Mouse (Mus musculus) bone marrow macrophage, adult 2 months (primary cell): ENCODE data around the gene Fez2. TPM values are rescaled to one million over a fixed set of nuclear protein-coding genes. Genes with fewer than 3 reads are reported as not detected.

Source experiments
- H3K27ac ChIP-seq: 2 replicates; pipeline ENCODE4 v1.5.1; 2012; ENCODE audit warnings: low read depth, low read length; ENCODE audit not compliant: insufficient read depth
- H3K4me1 ChIP-seq: 2 replicates; pipeline ENCODE4 v1.6.1; 2012; ENCODE audit warnings: low read length; ENCODE audit not compliant: control insufficient read depth, insufficient read depth
- H3K4me3 ChIP-seq: 2 replicates; pipeline ENCODE4 v1.5.1; 2012; ENCODE audit warnings: mild to moderate bottlenecking, low read length, moderate library complexity; ENCODE audit not compliant: insufficient read depth
- CTCF ChIP-seq: IDR thresholded peaks from 2 replicates; pipeline ENCODE4 v1.5.1; 2012; ENCODE audit warnings: low read depth, mild to moderate bottlenecking, low read length, moderate library complexity
- POLR2A ChIP-seq: IDR thresholded peaks from 2 replicates; pipeline ENCODE4 v1.6.1; 2012; ENCODE audit warnings: mild to moderate bottlenecking, low read depth, low read length, borderline replicate concordance
- polyA plus RNA-seq: library from polyadenylated mRNA; stranded (reverse); fragments of >200 nt; gene quantifications from 2 replicates; pipeline ENCODE4 v1.2.4, GENCODE M21; 2012; ENCODE audit not compliant: missing spikeins, insufficient read depth, insufficient read length

Gene Fez2
- polyA plus RNA-seq = 45.4 and 49.2 TPM in 2 replicates

- Histone ChIP-seq H3K4me3 (peak within 1 kb of the TSS; percentile 86), H3K27ac (peak within 1 kb of the TSS; percentile 85), H3K4me1 (peaks cover 14% of the 10 kb centered on the region)
- no peak for TF ChIP-seq POLR2A
- TF ChIP-seq CTCF = no peak
These were observed at the start of gene Fez2 for GRCm38 (mm10) chr17:78417381-78418281. Fez2 (minus strand) TSS chr17:78418152.

DNA sequence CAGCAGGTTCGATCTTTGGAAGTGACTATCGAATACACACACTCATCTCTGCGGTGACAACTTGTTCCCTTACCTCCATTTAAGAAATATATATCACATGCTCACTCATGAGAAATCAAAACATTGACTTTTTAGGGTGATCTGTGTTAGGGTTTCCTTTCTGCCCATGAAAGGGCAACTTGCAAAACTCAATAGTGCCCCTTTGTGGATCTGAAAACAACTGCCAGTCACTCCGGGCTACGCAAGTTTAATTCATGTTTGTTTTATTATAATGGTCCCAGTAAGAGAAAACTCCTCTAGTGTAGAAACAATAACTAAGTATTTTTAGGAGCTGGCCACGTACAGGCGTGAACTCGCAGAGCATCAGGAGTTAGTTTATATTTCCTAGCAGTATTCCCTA is 47.5 kb upstream of the Fez2 start:
- no peak for TF ChIP-seq CTCF
- no peak for TF ChIP-seq POLR2A
- H3K4me1 ChIP-seq = no peaks in the 10 kb centered on the region
- H3K27ac ChIP-seq = no peak overlapping the region
- no peak overlapping the region for H3K4me3 ChIP-seq

GRCm38 (mm10) chr17:78465071-78465470 is 47.1 kb upstream of the Fez2 start:
- no peak overlapping the region for H3K27ac ChIP-seq
- TF ChIP-seq POLR2A = no peak
- no peak for TF ChIP-seq CTCF

GRCm38 (mm10) chr17:78460140-78460539 is 42.2 kb upstream of the Fez2 start:
- Histone ChIP-seq H3K27ac (no peak overlapping the region), H3K4me1 (no peaks in the 10 kb centered on the region), H3K4me3 (no peak overlapping the region)
- TF ChIP-seq CTCF (no peak), POLR2A (no peak)

More at GRCm38 (mm10) chr17:78465071-78465470, 47.1 kb upstream of the Fez2 start:
- Histone ChIP-seq H3K4me3 (no peak overlapping the region), H3K4me1 (no peaks in the 10 kb centered on the region)

GRCm38 (mm10) chr17:78455556-78455955 is 37.6 kb upstream of the Fez2 start:
- Histone ChIP-seq H3K27ac (no peak overlapping the region), H3K4me3 (no peak overlapping the region), H3K4me1 (peaks cover 7% of the 10 kb centered on the region)
- no peak for TF ChIP-seq POLR2A
- TF ChIP-seq CTCF = no peak

- no peak for TF ChIP-seq POLR2A
- TF ChIP-seq CTCF = peak; percentile 88
- peaks cover 7% of the 10 kb centered on the region for H3K4me1 ChIP-seq
- H3K4me3 ChIP-seq = no peak overlapping the region
- no peak overlapping the region for H3K27ac ChIP-seq
These were observed 37.2 kb upstream of the Fez2 start for GRCm38 (mm10) chr17:78455114-78455513.

- TF ChIP-seq CTCF (no peak), POLR2A (no peak)
- Histone ChIP-seq H3K27ac (no peak overlapping the region), H3K4me1 (peaks cover 7% of the 10 kb centered on the region), H3K4me3 (no peak overlapping the region)
These were observed 36.4 kb upstream of the Fez2 start for GRCm38 (mm10) chr17:78454189-78454977.

- no peak overlapping the region for H3K4me3 ChIP-seq
- no peak overlapping the region for H3K27ac ChIP-seq
- no peak for TF ChIP-seq CTCF
- no peak for TF ChIP-seq POLR2A
- peaks cover 7% of the 10 kb centered on the region for H3K4me1 ChIP-seq
These were observed 35.6 kb upstream of the Fez2 start for GRCm38 (mm10) chr17:78453529-78453928.

DNA sequence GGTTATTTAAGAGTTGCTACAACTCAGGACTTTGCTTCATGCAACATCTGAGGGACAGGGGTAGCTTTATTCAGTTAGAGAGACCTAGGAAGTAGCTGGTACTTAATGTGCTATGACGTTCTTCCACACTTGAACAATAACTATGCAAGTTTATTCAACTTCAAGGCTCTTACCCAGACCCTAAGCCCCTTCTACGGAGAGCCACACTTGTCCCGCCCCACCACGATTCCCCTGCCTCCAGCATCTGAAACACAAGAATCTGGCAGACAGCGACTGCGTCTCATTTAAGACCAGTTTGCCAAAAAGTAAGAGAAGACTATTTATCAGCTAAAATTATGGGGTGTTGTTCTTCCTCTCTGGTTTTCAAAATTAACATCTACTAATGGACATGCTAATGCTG is 33.9 kb upstream of the Fez2 start:
- Histone ChIP-seq H3K4me1 (peaks cover 7% of the 10 kb centered on the region), H3K27ac (no peak overlapping the region), H3K4me3 (no peak overlapping the region)
- TF ChIP-seq CTCF (no peak), POLR2A (no peak)
